Mouse (Mus musculus) lung, embryonic 14.5 days (tissue): Measurements from ENCODE around the gene Prss16. TPM values are rescaled to one million over a fixed set of nuclear protein-coding genes. Genes with fewer than 3 reads are reported as not detected.
A peak's percentile ranks its signal among the peaks of the same experiment; 100 is the strongest.

Source experiments
- ATAC-seq: fragments of 200-750 bp; cut with Nextera tagmentation; 2 replicates; pipeline ENCODE4 v1.8.0; 2017; ENCODE audit warnings: mild to moderate bottlenecking, moderate TSS enrichment, moderate library complexity; ENCODE audit not compliant: insufficient read depth
- DNase-seq: peaks from one replicate; pipeline ENCODE4 v3.0.0-alpha.2; 2015
- H3K27ac ChIP-seq: fragments of 300-500 bp; sonication (generic); 2 replicates; pipeline ENCODE4 v1.5.1; 2014; ENCODE audit warnings: low read depth, mild to moderate bottlenecking, moderate library complexity
- H3K27me3 ChIP-seq: fragments of 300-500 bp; sonication (generic); 2 replicates; pipeline ENCODE4 v1.6.1; 2014; ENCODE audit warnings: low read length, control low read depth; ENCODE audit not compliant: insufficient read depth
- H3K36me3 ChIP-seq: fragments of 300-500 bp; sonication (generic); 2 replicates; pipeline ENCODE4 v1.6.1; 2014; ENCODE audit warnings: control low read depth; ENCODE audit not compliant: insufficient read depth
- H3K4me1 ChIP-seq: fragments of 300-500 bp; sonication (generic); 2 replicates; pipeline ENCODE4 v1.6.1; 2014; ENCODE audit warnings: antibody characterized with exemption, control low read depth; ENCODE audit not compliant: insufficient read depth
- H3K4me2 ChIP-seq: fragments of 300-500 bp; sonication (generic); 2 replicates; pipeline ENCODE4 v1.6.1; 2014; ENCODE audit warnings: mild to moderate bottlenecking
- H3K4me3 ChIP-seq: fragments of 300-500 bp; sonication (generic); 2 replicates; pipeline ENCODE4 v1.5.1; 2014; ENCODE audit warnings: low read depth, low read length
- H3K9ac ChIP-seq: fragments of 300-500 bp; sonication (generic); 2 replicates; pipeline ENCODE4 v1.6.1; 2014
- H3K9me3 ChIP-seq: fragments of 300-500 bp; sonication (generic); 2 replicates; pipeline ENCODE4 v1.6.1; 2016; ENCODE audit warnings: low read depth, low read length, control low read depth
- CTCF ChIP-seq: IDR thresholded peaks from 2 replicates; pipeline ENCODE4 v1.5.1; 2016; ENCODE audit warnings: antibody characterized with exemption, low read depth
- WGBS: fragments of 180-500 bp; shearing (Covaris S2); extraction: QIAGEN DNeasy Blood & Tissue Kit; methylation state at CpG from one replicate; pipeline ENCODE4 v1.1.7; 2014; 5-methylcytosine and 5-hydroxymethylcytosine counted together
- polyA plus RNA-seq: library from polyadenylated mRNA; unstranded; fragments of >200 nt; fragmentation: Nextera tagmentation; extraction: Ambion mirVana; gene quantifications from 2 replicates; pipeline ENCODE4 v1.2.1, GENCODE M21; 2014

Prss16 gene
- polyA plus RNA-seq, 1 experiment from 2014 or later, result 2.0 TPM

- under 1% methylated on average over 21 of the region's 21 CpGs for WGBS
- peak; percentile 78 for ATAC-seq
- Histone ChIP-seq H3K36me3 (no peaks in the 10 kb centered on the region), H3K27me3 (peaks cover 49% of the 10 kb centered on the region), H3K27ac (no peak overlapping the region), H3K9me3 (no peaks in the 10 kb centered on the region), H3K4me3 (peak overlapping the region; percentile 45), H3K4me2 (peak overlapping the region; percentile 79), H3K4me1 (no peaks in the 10 kb centered on the region; the same call in 1 of the 2 replicates), H3K9ac (0 out of 2 replicates have a peak overlapping the region, but pooled peaks have one; percentile 30)
- peak; percentile 77 for DNase-seq
- peak; percentile 33 for TF ChIP-seq CTCF
Observed at GRCm38 (mm10) chr13:21995331-21995914, 14.1 kb downstream of the Prss16 start.

GRCm38 (mm10) chr13:21994896-21995295, 14.6 kb downstream of the Prss16 start:
- WGBS, result 3% methylated on average over 8 of the region's 8 CpGs
- H3K9ac ChIP-seq, result 0 out of 2 replicates have a peak overlapping the region, but pooled peaks have one; percentile 30
- ATAC-seq, result no peak

GRCm38 (mm10) chr13:21993957-21994738, 15.4 kb downstream of the Prss16 start:
- H3K36me3 ChIP-seq, result no peaks in the 10 kb centered on the region
- peak overlapping the region; percentile 79 for H3K4me2 ChIP-seq
- peak overlapping the region; percentile 45; the same call in 1 of the 2 replicates for H3K4me3 ChIP-seq
- no peak overlapping the region for H3K9ac ChIP-seq
- 3% methylated on average over 22 of the region's 22 CpGs for WGBS
- no peaks in the 10 kb centered on the region for H3K9me3 ChIP-seq
- ATAC-seq (no peak), DNase-seq (peak; percentile 80)
- H3K27me3 ChIP-seq, result peaks cover 39% of the 10 kb centered on the region
- H3K27ac ChIP-seq, result no peak overlapping the region
- H3K4me1 ChIP-seq, result no peaks in the 10 kb centered on the region; the same call in 1 of the 2 replicates
- TF ChIP-seq CTCF, result no peak

More at GRCm38 (mm10) chr13:21994896-21995295, 14.6 kb downstream of the Prss16 start:
- H3K4me3 ChIP-seq, result peak overlapping the region; percentile 45
- H3K27me3 ChIP-seq, result peaks cover 45% of the 10 kb centered on the region
- no peaks in the 10 kb centered on the region; the same call in 1 of the 2 replicates for H3K4me1 ChIP-seq
- H3K4me2 ChIP-seq, result peak overlapping the region; percentile 79
- no peak overlapping the region for H3K27ac ChIP-seq
- no peaks in the 10 kb centered on the region for H3K36me3 ChIP-seq
- DNase-seq, result peak; percentile 42
- H3K9me3 ChIP-seq, result no peaks in the 10 kb centered on the region
- no peak for TF ChIP-seq CTCF

GRCm38 (mm10) chr13:21992550-21992949, 17.0 kb downstream of the Prss16 start:
- Histone ChIP-seq H3K4me1 (no peaks in the 10 kb centered on the region; the same call in 1 of the 2 replicates), H3K4me2 (no peak overlapping the region), H3K9ac (no peak overlapping the region), H3K27me3 (peaks cover 23% of the 10 kb centered on the region), H3K4me3 (no peak overlapping the region), H3K9me3 (no peaks in the 10 kb centered on the region), H3K27ac (no peak overlapping the region), H3K36me3 (no peaks in the 10 kb centered on the region)
- TF ChIP-seq CTCF, result no peak
- ATAC-seq, result no peak
- WGBS, result 73% methylated on average over 5 of the region's 5 CpGs
- no peak for DNase-seq

- Histone ChIP-seq H3K4me3 (no peak overlapping the region), H3K27ac (no peak overlapping the region), H3K36me3 (no peaks in the 10 kb centered on the region), H3K4me2 (no peak overlapping the region), H3K4me1 (no peaks in the 10 kb centered on the region; the same call in 1 of the 2 replicates), H3K9me3 (no peaks in the 10 kb centered on the region), H3K27me3 (peaks cover 26% of the 10 kb centered on the region), H3K9ac (no peak overlapping the region)
- no peak for DNase-seq
- TF ChIP-seq CTCF, result no peak
- ATAC-seq, result no peak
- 79% methylated on average over 2 of the region's 2 CpGs for WGBS
Observed at GRCm38 (mm10) chr13:21984486-21984885, 25.1 kb downstream of the Prss16 start.

GRCm38 (mm10) chr13:21981803-21982193, 27.7 kb downstream of the Prss16 start:
- H3K9me3 ChIP-seq, result no peaks in the 10 kb centered on the region
- peak; percentile 54 for ATAC-seq
- peak overlapping the region; percentile 61 for H3K4me3 ChIP-seq
- no peaks in the 10 kb centered on the region; the same call in 1 of the 2 replicates for H3K4me1 ChIP-seq
- DNase-seq, result no peak
- H3K36me3 ChIP-seq, result no peaks in the 10 kb centered on the region
- no peak for TF ChIP-seq CTCF
- no peak overlapping the region for H3K27ac ChIP-seq
- WGBS, result 7% methylated on average over 17 of the region's 17 CpGs
- H3K4me2 ChIP-seq, result peak overlapping the region; percentile 92
- H3K9ac ChIP-seq, result peak overlapping the region; percentile 73
- peaks cover 29% of the 10 kb centered on the region for H3K27me3 ChIP-seq
